Mouse (Mus musculus): Measurements from ENCODE around the gene Inpp5f.

DNA sequence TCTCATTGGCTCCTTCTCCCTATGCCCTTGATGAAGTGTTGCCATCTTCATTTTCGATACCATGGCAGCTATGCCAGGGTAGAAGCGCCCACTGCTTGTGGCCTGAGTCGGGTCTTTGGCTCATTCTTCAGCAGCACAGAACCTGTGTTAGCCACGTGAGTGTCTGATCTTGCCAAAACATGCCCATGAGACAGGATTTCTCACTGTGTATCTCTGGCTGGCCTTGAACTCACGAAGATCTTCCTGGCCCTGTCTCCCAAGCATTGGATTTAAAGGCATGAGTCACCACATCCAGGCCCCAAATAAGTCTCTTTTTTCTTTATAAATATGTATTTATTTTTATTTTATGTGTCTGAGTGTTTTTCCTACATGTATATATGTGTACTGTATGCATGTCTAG is 35.9 kb upstream of the Inpp5f start:
- no peak for TF ChIP-seq POLR2A (IDR thresholded peaks at IDR 0.05; ENCODE audit: borderline replicate concordance, low read depth, low read length)
- no peak for TF ChIP-seq CTCF (IDR thresholded peaks at IDR 0.05; ENCODE audit: low read depth, low read length)

All from bone marrow macrophage, adult 2 months (primary cell).